Mouse (Mus musculus) layer of hippocampus, adult 2 months (tissue): Measurements from ENCODE around the gene 4922502D21Rik. TPM values are rescaled to one million over a fixed set of nuclear protein-coding genes. Genes with fewer than 3 reads are reported as not detected.

Experiments
- DNase-seq, 2 experiments: peaks; one replicate each; pipeline ENCODE4 v3.0.0; 2022; ENCODE audit warnings: low spot score in 2 of 2
- H3K27ac ChIP-seq: fragments of 200-600 bp; 2 replicates; pipeline ENCODE4 v1.8.1; 2022
- H3K4me3 ChIP-seq: fragments of 200-600 bp; 2 replicates; pipeline ENCODE4 v1.8.1; 2022; ENCODE audit warnings: mild to moderate bottlenecking
- CTCF ChIP-seq: fragments of 200-600 bp; conservative IDR thresholded peaks from 2 replicates; pipeline ENCODE4 v1.8.1; 2022; ENCODE audit warnings: antibody characterized with exemption, mild to moderate bottlenecking, moderate library complexity
- total RNA-seq, 2 experiments: library from RNA; stranded (reverse); gene quantifications; 2 replicates each; pipeline ENCODE4 v1.2.3; 2021

4922502D21Rik gene
- total RNA-seq, 2 experiments from 2014 or later: not detected

GRCm38 (mm10) chr6:129276483-129276882 is 55.1 kb downstream of the 4922502D21Rik start:
- H3K27ac ChIP-seq: no peak overlapping the region
- TF ChIP-seq CTCF: no peak
- DNase-seq: no peak
- H3K4me3 ChIP-seq: no peak overlapping the region

- Histone ChIP-seq H3K27ac (no peak overlapping the region), H3K4me3 (no peak overlapping the region)
- DNase-seq: no peak
- no peak for TF ChIP-seq CTCF
Observed at GRCm38 (mm10) chr6:129275624-129276203, 55.9 kb downstream of the 4922502D21Rik start.

GRCm38 (mm10) chr6:129275220-129275619 is 56.4 kb downstream of the 4922502D21Rik start, which contains the start of gene Cd69:
Gene Cd69 (minus strand): TSS chr6:129275436.
- no peak for TF ChIP-seq CTCF
- no peak for DNase-seq
- Histone ChIP-seq H3K27ac (no peak within 1 kb of the TSS), H3K4me3 (no peak within 1 kb of the TSS)

- H3K4me3 ChIP-seq: no peak overlapping the region
- no peak for TF ChIP-seq CTCF
Observed at GRCm38 (mm10) chr6:129274476-129274875, 57.1 kb downstream of the 4922502D21Rik start.

GRCm38 (mm10) chr6:129273662-129274061 is 57.9 kb downstream of the 4922502D21Rik start:
- Histone ChIP-seq H3K4me3 (no peak overlapping the region), H3K27ac (no peak overlapping the region)
- no peak for DNase-seq
- TF ChIP-seq CTCF: no peak

More at GRCm38 (mm10) chr6:129274476-129274875, 57.1 kb downstream of the 4922502D21Rik start:
- DNase-seq: no peak
- no peak overlapping the region for H3K27ac ChIP-seq

Other genes starting within 250 kb of the 4922502D21Rik start
- not detected for gene Clec2e, start 230.9 kb downstream of the 4922502D21Rik start, total RNA-seq
- gene Clec2d, start 151.2 kb downstream of the 4922502D21Rik start, total RNA-seq: 1 to 10 TPM; 7.3 to 7.4 TPM
- not detected for gene Cd69, start 56.4 kb downstream of the 4922502D21Rik start, total RNA-seq
- not detected for gene Clec12a, start 10.9 kb upstream of the 4922502D21Rik start, total RNA-seq
- not detected for gene Clec12b, start 54.1 kb upstream of the 4922502D21Rik start, total RNA-seq
- gene Clec1b, start 65.5 kb upstream of the 4922502D21Rik start, total RNA-seq: not detected
- not detected for gene Clec9a, start 77.1 kb upstream of the 4922502D21Rik start, total RNA-seq
- 1 to 10 TPM; 4.1 to 5.7 TPM for gene Clec1a, start 120.2 kb upstream of the 4922502D21Rik start, total RNA-seq
- gene Olr1, start 175.4 kb upstream of the 4922502D21Rik start, total RNA-seq: not detected
- not detected for gene Tmem52b, start 180.8 kb upstream of the 4922502D21Rik start, total RNA-seq
- 100 to 1,000 TPM; 675 to 689 TPM for gene Gabarapl1, start 201.4 kb upstream of the 4922502D21Rik start, total RNA-seq
- not detected for gene Klre1, start 246.1 kb upstream of the 4922502D21Rik start, total RNA-seq